Mouse (Mus musculus) cerebellum, postnatal 4 days (tissue): ENCODE measurements around the gene Gm6614.
A peak's percentile ranks its signal among the peaks of the same experiment; 100 is the strongest.
"Not testable (repeated sequence)": the region's sequence is repeated elsewhere in the genome, so short reads cannot be mapped to it uniquely, and the experiment has no call there.

Source experiments
- DNase-seq, 2 experiments: peaks; one replicate each; pipeline ENCODE4 v3.0.0; 2022; ENCODE audit warnings: low spot score in 2 of 2, mixed read lengths in 1 of 2

The Gm6614 gene

DNA sequence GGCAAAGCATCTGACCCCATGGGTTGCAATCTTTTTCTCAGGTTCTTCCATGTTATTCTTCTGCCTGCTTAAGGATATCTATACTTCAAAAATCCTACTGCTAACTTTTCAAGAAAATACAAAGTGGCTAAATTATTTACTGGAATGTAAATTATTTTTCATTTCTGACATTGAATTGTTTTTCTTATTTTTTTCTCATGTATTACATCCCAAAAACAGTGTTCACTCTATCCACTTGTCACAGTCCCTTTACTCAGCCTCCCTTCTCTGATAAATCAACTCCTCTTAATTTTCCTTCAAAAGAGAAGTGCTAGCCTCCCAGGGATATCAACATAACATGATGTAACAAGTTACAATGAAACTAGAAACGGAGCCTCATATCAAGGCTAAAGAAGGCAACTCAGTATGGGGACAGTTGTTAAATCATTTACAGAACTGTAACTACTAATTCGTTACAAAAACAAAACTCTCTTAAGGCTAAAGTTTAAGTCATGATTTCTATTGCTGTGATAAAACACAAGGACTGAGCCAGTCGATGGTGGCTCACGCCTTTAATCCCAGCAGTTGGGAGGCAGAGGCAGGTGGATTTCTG lies at the start of gene Gm6614:
Gene Gm6614, minus strand, starts transcription at position 51 of the 592 bp plus-strand sequence.
- no peak for DNase-seq

GRCm38 (mm10) chr6:142058281-142058680 lies 47.1 kb upstream of the Gm6614 start:
- DNase-seq, result not testable (repeated sequence)

DNA sequence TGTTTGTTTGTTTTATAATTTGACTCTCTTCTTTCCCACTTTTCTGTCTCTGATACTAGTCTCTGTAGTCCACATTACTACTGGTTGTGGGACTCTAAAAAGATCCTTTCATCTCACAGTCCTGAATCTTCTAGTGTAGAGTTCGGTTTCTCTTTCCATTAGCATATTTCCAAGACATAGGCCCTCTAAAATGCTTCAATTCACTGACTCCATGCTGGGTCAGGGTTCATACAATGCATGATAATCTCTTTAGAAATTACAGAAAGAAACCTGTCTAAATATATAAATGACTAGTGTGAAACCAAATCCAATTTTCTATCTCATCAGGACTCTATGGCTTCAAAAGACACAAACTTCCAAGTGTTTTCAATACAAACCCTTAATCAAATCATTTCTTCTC lies 36.5 kb upstream of the Gm6614 start:
- DNase-seq, result no peak

DNA sequence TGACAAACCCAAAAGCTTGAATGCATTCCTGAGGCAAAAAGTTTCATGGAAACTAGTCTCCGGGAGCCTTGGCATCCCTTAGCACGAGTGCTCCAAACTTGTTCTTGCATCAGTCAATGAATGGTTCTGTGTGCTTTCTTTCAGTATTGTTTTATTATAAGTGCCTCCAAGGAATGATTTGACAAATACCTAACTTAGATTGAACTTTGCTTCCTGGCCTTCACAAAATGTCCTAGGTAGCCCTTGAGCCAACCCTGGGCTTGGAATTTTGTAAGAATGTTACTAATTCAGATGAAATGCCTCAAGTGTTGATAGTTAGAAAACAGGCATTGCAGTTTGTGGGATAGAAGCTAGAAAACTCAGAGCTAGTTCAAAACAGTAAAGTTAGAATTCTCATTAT lies 34.5 kb upstream of the Gm6614 start:
- DNase-seq, result no peak

GRCm38 (mm10) chr6:142041896-142042295 lies 30.7 kb upstream of the Gm6614 start:
- DNase-seq, result no peak

- DNase-seq, result peak in 1 of 2 experiments; percentile 30
Measured at GRCm38 (mm10) chr6:142040306-142041175, 29.3 kb upstream of the Gm6614 start.

GRCm38 (mm10) chr6:142035771-142036170 lies 24.6 kb upstream of the Gm6614 start:
- DNase-seq, result no peak

DNA sequence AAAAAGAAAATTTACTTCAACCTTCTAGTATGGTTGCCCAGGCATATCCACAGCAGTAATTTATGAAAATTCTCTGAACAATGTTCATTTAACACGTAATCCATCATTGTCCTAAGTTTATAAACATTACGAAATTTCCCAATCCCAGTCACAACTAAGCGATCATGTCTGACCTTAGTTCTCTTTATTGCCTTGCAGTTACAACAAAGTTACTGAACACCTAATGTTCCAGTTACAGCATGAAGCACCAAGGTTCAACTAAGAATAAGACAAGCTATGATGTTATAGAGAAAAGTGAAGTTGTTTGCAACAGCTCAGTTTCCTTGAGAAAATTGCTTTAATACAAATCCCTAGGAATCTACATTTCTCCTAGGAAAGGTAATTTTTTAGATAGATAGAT lies 10.5 kb upstream of the Gm6614 start:
- DNase-seq, result no peak

DNA sequence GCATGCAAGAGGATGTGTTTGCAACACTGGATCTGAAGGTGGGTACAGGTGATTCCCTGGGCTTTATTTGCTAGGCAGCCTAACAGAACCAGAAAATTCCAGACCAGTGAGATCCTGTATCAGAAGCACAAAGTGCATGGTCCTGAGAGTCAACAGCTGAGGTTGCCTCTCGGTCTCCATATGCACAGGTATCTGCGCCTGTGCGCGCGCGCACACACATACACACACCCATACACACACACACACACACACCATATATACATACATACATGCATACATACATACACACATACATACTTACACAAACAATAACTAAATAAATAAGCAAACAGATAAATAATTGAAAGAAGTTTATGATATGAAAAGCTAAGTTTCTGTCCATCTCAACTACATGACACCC lies 24.4 kb downstream of the Gm6614 start:
- DNase-seq, result no peak

- no peak for DNase-seq
Measured at GRCm38 (mm10) chr6:141984644-141985043, 26.6 kb downstream of the Gm6614 start.

DNA sequence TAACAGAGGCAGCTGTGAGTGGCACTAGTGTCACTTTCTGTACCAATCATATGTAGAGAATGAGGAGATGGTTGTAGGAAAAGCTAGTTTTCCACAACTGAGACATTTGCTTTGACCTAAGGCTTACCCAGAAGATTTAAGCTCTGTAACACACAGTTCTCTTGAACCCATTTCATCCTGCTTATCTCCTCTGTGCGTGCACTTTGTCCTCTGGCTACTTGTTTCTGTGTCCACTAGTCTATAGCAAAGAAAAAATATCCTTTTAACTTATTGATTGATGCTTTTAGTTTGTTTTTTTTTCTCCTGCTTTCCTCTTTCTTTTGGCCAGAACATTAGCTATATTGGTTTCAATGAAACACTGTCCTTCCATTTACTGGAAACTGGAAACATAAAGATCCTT lies 48.8 kb downstream of the Gm6614 start:
- DNase-seq, result no peak

- DNase-seq, result no peak
Measured at GRCm38 (mm10) chr6:141961861-141962260, 49.4 kb downstream of the Gm6614 start.

- DNase-seq, result no peak
Measured at GRCm38 (mm10) chr6:141960482-141960881, 50.7 kb downstream of the Gm6614 start.

GRCm38 (mm10) chr6:141946862-141947261 lies 64.4 kb downstream of the Gm6614 start, which contains the start of gene Slco1a1:
Slco1a1 (minus strand) TSS chr6:141946962.
- no peak for DNase-seq

DNA sequence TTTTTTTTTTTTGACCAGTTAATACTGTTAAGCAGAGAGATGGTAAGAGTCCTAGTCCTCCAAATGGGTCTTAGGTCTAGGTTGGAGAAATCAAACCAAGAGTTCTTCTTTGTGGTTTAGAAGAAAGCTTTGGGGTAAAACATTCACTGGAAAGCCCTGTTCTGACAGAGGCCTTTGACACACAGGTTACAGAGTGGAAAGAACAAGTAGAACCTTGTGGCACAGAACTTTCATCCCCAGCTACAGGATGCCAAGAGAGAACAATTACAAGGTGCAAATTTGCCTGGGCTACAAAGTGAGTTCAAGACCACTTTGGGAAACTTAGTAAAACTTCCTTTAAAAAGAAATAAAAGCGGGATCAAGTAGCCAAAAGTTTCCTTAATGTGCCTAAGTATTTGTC lies 70.8 kb downstream of the Gm6614 start:
- DNase-seq, result no peak
